Mouse (Mus musculus) testis, adult 2 months (tissue): ENCODE data around the gene Mrps12. TPM values are rescaled to one million over a fixed set of nuclear protein-coding genes. Genes with fewer than 3 reads are reported as not detected.

ENCODE experiments used
- H3K27ac ChIP-seq: fragments of 200-500 bp; 2 replicates; pipeline ENCODE4 v1.5.1; 2012; ENCODE audit warnings: low read depth, low read length; ENCODE audit not compliant: control insufficient read depth, insufficient read depth
- H3K27me3 ChIP-seq: fragments of 200-500 bp; 2 replicates; pipeline ENCODE4 v1.6.1; 2012; ENCODE audit warnings: mild to moderate bottlenecking, low read length, moderate library complexity; ENCODE audit not compliant: control insufficient read depth, insufficient read depth
- H3K36me3 ChIP-seq: fragments of 200-500 bp; 2 replicates; pipeline ENCODE4 v1.6.1; 2012; ENCODE audit warnings: mild to moderate bottlenecking, low read length; ENCODE audit not compliant: control insufficient read depth, insufficient read depth
- H3K4me1 ChIP-seq: fragments of 200-500 bp; 2 replicates; pipeline ENCODE4 v1.6.1; 2012; ENCODE audit warnings: low read length; ENCODE audit not compliant: control insufficient read depth, insufficient read depth
- H3K4me3 ChIP-seq: fragments of 200-500 bp; 2 replicates; pipeline ENCODE4 v1.5.1; 2012; ENCODE audit warnings: low read depth, mild to moderate bottlenecking, low read length, moderate library complexity, mixed read lengths; ENCODE audit not compliant: control insufficient read depth
- CTCF ChIP-seq: fragments of 200-500 bp; IDR thresholded peaks from 2 replicates; pipeline ENCODE4 v1.5.1; 2012; ENCODE audit warnings: low read depth, mild to moderate bottlenecking, inconsistent platforms, low read length, moderate library complexity; ENCODE audit not compliant: control insufficient read depth, insufficient read depth, insufficient replicate concordance
- POLR2A ChIP-seq: fragments of 200-500 bp; IDR thresholded peaks from 2 replicates; pipeline ENCODE4 v1.6.1; 2012; ENCODE audit warnings: low read depth, mild to moderate bottlenecking, inconsistent platforms, low read length, moderate library complexity; ENCODE audit not compliant: control insufficient read depth
- polyA plus RNA-seq: library from polyadenylated mRNA; depleted of rRNA; stranded (reverse); fragments of >200 nt; gene quantifications from 2 replicates; pipeline ENCODE4 v1.2.3, GENCODE M21; 2012; rRNA removed

The Mrps12 gene
- polyA plus RNA-seq: 29.5 and 39.3 TPM in 2 replicates

- peaks cover 9% of the 10 kb centered on the region for H3K4me1 ChIP-seq
- peak; percentile 82; the same call in 1 of the 2 replicates for TF ChIP-seq POLR2A
- peak; percentile 66; the same call in 1 of the 2 replicates for TF ChIP-seq CTCF
- peak within 1 kb of the TSS; percentile 100 for H3K4me3 ChIP-seq
- H3K36me3 ChIP-seq: no peaks in the 10 kb centered on the region
- H3K27ac ChIP-seq: peak within 1 kb of the TSS; percentile 99
- H3K27me3 ChIP-seq: no peaks in the 10 kb centered on the region
Observed at GRCm38 (mm10) chr7:28741709-28742438, at the start of gene Mrps12, which contains the start of gene Sars2. Gene Mrps12 (minus strand): TSS chr7:28741820. Gene Sars2 (plus strand): TSS chr7:28741992.

GRCm38 (mm10) chr7:28790066-28790806, 48.6 kb upstream of the Mrps12 start:
- Histone ChIP-seq H3K4me1 (no peaks in the 10 kb centered on the region; the same call in 1 of the 2 replicates), H3K27ac (no peak overlapping the region), H3K36me3 (no peaks in the 10 kb centered on the region), H3K4me3 (no peak overlapping the region), H3K27me3 (no peaks in the 10 kb centered on the region)
- TF ChIP-seq CTCF (no peak), POLR2A (no peak)

DNA sequence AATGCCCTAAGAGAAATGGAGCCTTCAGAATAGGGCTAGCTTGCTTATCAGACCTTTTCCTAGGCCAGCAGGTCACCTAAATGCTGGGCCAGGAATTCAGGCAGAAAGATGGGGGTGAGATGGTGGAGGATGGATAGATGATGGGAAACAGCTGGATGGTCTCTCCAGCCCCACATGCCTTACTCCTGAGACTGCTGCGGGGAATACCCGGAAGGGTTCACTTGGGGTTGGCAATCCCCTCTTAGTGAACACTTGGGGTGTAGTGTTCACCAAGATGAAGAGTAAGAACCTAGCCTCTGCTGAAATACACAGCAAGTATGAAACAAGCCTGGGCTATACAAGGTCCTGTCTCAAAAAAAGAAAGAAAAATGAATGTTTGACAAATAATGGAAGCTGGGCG, 47.6 kb upstream of the Mrps12 start:
- Histone ChIP-seq H3K27me3 (no peaks in the 10 kb centered on the region), H3K4me1 (no peaks in the 10 kb centered on the region; the same call in 1 of the 2 replicates), H3K27ac (no peak overlapping the region), H3K4me3 (no peak overlapping the region), H3K36me3 (no peaks in the 10 kb centered on the region)
- TF ChIP-seq POLR2A (no peak), CTCF (no peak)

GRCm38 (mm10) chr7:28788307-28789195, 46.9 kb upstream of the Mrps12 start, which contains the start of gene Rinl:
Gene Rinl (plus strand): TSS chr7:28788969.
- Histone ChIP-seq H3K4me1 (no peaks in the 10 kb centered on the region; the same call in 1 of the 2 replicates), H3K27ac (no peak within 1 kb of the TSS), H3K36me3 (no peaks in the 10 kb centered on the region; the same call in 1 of the 2 replicates), H3K4me3 (no peak within 1 kb of the TSS), H3K27me3 (no peaks in the 10 kb centered on the region)
- TF ChIP-seq CTCF (no peak), POLR2A (no peak)

- H3K4me3 ChIP-seq: no peak overlapping the region
- H3K27me3 ChIP-seq: no peaks in the 10 kb centered on the region
- H3K4me1 ChIP-seq: no peaks in the 10 kb centered on the region; the same call in 1 of the 2 replicates
- TF ChIP-seq CTCF (no peak), POLR2A (no peak)
- no peaks in the 10 kb centered on the region; the same call in 1 of the 2 replicates for H3K36me3 ChIP-seq
- no peak overlapping the region for H3K27ac ChIP-seq
Observed at GRCm38 (mm10) chr7:28787884-28788283, 46.3 kb upstream of the Mrps12 start.

DNA sequence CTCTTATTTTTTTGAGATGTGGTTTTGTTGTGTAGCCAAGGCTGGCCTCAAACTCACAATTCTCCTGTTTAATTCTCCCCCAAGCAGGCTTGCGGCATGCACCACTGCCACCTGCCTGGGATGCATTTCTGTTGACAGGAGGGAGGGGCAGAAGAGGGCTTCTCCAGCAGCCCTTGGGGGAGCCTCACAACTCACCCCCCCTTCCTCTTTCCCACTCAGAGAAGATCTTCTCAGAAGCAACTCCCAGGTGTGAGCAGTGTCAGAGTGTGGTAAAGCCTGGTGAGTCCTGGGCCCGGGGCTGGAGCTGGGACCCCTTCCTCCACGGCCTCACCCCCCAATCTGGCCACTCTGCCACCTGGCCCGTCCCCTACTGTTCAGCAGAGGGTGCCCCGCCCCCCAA, 43.5 kb upstream of the Mrps12 start:
- no peak for TF ChIP-seq POLR2A
- TF ChIP-seq CTCF: no peak
- no peaks in the 10 kb centered on the region; the same call in none of the 2 replicates for H3K36me3 ChIP-seq
- H3K27ac ChIP-seq: no peak overlapping the region
- H3K4me1 ChIP-seq: no peaks in the 10 kb centered on the region
- H3K4me3 ChIP-seq: no peak overlapping the region
- no peaks in the 10 kb centered on the region for H3K27me3 ChIP-seq

GRCm38 (mm10) chr7:28781261-28781663, 39.6 kb upstream of the Mrps12 start:
- H3K4me3 ChIP-seq: no peak overlapping the region
- no peak for TF ChIP-seq CTCF
- no peak for TF ChIP-seq POLR2A
- H3K4me1 ChIP-seq: no peaks in the 10 kb centered on the region; the same call in 1 of the 2 replicates
- no peaks in the 10 kb centered on the region for H3K27me3 ChIP-seq
- H3K27ac ChIP-seq: no peak overlapping the region
- peaks cover 5% of the 10 kb centered on the region for H3K36me3 ChIP-seq
